Mouse (Mus musculus): ENCODE measurements around the gene Helz. TPM values are rescaled to one million over a fixed set of nuclear protein-coding genes. Genes with fewer than 3 reads are reported as not detected.

The Helz gene
- 2.5 and 3.7 TPM in 2 replicates for polyA plus RNA-seq (2012; rRNA removed)

GRCm38 (mm10) chr11:107547351-107548203 is at the start of gene Helz:
Helz (plus strand) TSS chr11:107547930.

GRCm38 (mm10) chr11:107716332-107716938 is 168.7 kb downstream of the Helz start, which contains the start of gene Cacng1:
Cacng1 (minus strand) TSS chr11:107716522.

Other genes starting within 250 kb of the Helz start
- gene Pitpnc1, start 77.2 kb upstream of the Helz start, polyA plus RNA-seq (2012; rRNA removed), result 4.4 and 6.2 TPM in 2 replicates
- 30.1 and 33.4 TPM in 2 replicates for gene Psmd12, start 68.4 kb upstream of the Helz start, polyA plus RNA-seq (2012; rRNA removed)
- gene Cacng1, start 168.6 kb downstream of the Helz start, polyA plus RNA-seq (2012; rRNA removed), result 0.34 and 0.58 TPM in 2 replicates
- gene Cacng4, start 246.6 kb downstream of the Helz start, polyA plus RNA-seq (2012; rRNA removed), result 0.02 and 0.08 TPM in 2 replicates

Measured in liver, embryonic 18 days (tissue).